Mouse (Mus musculus) cortical plate, adult 2 months (tissue): ENCODE data around the gene Ccdc149.

Experiments
- CTCF ChIP-seq: fragments of 200-500 bp; IDR thresholded peaks from 2 replicates; pipeline ENCODE4 v1.5.1; 2011; ENCODE audit warnings: mild to moderate bottlenecking, control low read depth, low read length; ENCODE audit not compliant: insufficient read depth; ENCODE audit errors: extremely low read depth
- POLR2A ChIP-seq: fragments of 200-500 bp; IDR thresholded peaks from 2 replicates; pipeline ENCODE4 v1.6.1; 2011; ENCODE audit warnings: mild to moderate bottlenecking, low read length, control low read depth; ENCODE audit not compliant: insufficient read depth; ENCODE audit errors: extremely low read depth

- no peak for TF ChIP-seq POLR2A
- no peak for TF ChIP-seq CTCF
Observed at GRCm38 (mm10) chr5:52393756-52394155, 77.6 kb downstream of the Ccdc149 start.
